Mouse (Mus musculus): ENCODE data around the gene Klri1.
"Not testable (repeated sequence)": the region's sequence is repeated elsewhere in the genome, so short reads cannot be mapped to it uniquely, and the experiment has no call there.

Gene Klri1

DNA sequence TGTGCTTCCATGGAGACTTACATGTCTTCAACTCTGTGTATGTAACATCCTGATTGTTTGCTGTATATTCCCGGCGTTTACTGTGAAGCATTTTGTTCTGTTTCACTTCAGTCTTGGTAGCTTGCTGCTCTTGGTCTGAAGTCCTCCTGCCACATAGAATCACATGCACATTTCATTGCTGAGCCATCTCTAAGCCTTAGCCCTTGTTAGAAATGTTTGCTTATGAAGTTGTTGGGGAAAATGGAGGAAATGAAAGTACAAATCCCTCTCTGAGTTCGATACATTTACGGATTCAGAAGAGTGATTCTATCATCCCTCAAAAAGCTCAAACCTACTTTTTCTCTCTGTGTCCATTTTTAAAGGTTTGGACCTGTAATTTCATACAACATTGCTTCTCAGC, at the start of gene Klri1:
Klri1 (minus strand) TSS at position 101 of the 400 bp plus-strand sequence.
- no peak for DNase-seq (ENCODE audit: low spot score)

DNA sequence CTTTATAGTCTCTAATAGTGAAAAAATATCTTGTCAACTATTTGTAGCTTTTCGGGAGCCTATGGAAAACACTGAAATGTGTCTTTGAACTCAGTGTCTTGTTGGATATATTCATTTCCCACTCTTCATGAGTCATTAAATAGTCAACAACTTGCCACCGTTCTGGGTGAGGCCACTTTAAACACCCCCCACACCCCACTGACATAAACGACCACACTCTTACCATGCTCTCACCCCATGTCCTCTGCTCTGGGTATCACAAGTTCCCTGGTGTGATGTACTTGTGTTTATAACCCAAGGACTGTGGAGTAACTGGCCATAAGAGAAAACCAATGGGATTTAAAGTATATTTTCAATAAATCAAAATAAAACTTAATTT, 30.7 kb upstream of the Klri1 start:
- no peak for DNase-seq (ENCODE audit: low spot score)

DNA sequence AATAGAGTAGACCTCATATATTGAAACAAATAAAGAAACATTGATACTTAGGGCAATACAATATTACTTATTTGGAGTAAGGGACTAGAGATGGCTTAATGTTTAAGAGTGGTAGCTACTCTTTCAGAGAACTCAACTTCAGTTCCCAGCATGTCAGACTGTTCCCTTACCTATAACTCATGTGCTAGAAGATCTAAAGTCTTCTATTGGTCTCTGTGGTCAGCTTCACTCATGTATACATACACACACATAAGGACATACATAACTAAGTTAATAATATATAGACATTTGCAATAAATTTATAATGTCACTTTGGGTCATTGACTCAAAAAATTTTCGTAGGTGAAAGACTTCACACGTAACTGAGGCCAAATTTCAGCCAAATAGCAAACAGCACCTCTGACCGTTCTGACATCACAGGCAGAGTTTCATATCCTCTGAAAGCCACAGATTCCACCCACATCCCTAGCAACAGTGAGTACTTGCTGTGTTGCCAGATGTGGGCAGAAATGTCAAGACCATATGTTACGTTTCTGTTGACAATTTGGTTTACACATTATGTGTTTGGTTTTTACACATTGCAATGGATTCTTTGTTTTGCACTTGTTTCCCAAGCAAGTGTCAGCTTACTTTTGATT, 30.2 kb upstream of the Klri1 start:
- no peak for DNase-seq (ENCODE audit: low spot score)

- DNase-seq (ENCODE audit: low spot score): no peak
Observed at GRCm38 (mm10) chr6:129746151-129746550, 29.2 kb upstream of the Klri1 start.

DNA sequence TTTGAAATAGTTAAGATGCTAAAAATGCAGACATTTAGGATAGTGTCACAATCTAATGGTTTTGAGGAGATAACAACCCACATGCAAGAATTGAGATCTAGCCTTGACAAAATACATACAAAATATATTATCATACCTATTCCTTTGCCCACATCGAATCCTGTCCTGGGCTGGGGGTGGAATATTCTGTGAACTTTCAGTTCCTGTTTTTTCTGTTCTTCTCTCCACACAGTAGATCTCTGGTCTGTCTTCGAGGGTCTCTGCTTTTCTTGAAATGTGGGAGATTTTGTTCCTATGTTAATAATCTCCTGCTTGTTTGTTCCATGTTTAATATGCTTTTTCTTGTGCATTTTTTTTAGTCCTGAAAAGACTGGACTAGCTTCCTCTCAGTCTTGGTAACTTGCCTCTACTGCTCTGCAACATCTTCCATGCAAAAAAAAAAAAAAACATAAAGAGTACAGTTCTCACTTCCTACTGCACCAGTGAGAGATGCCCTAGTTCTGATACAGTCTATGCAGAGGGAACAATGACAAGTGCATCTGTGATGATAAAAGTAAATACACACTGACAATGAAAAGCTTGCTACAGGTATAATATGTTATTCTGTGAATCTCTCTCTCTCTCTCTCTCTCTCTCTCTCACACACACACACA, 23.3 kb upstream of the Klri1 start, which contains the start of gene Klri2:
Klri2 (minus strand) TSS at position 416 of the 653 bp plus-strand sequence.
- no peak for DNase-seq (ENCODE audit: low spot score)

DNA sequence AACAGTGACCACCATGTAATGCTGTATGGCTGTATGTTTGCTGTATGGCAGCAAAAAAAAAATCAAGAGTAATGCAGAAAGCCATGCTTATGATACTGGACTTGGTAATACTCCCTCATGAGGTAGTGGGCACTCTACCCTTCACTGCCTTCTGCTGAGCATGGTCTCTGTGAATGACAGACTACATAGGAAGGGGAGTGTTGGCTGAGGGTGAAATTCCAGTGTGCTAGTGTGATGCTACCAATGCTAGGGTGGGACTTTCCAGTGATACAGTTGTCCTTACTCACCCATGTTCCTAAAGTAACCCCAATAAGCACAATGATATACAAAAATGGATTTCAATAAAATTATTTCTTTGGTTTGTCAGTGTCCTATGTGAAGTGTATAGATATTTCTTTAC, 19.5 kb upstream of the Klri1 start:
- no peak for DNase-seq (ENCODE audit: low spot score)

DNA sequence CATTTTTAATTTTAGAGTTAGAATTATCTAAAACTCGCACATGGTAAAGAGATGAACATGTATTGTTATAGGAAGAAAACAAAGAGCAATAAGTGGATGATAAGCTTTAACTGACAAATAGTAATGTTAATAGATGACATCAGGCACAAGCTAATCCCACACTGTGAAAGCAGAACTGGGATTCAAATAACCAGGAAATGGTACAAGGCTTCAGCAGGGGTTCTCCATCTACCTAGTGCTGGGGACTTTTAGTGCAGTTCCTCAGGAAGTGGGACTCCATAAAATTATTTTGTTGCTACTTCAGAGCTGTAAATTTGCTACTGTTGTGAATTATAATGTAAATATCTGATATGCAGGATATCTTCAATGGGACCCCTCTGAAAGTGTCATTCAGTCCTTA, 10.3 kb upstream of the Klri1 start:
- no peak for DNase-seq (ENCODE audit: low spot score)

- DNase-seq (ENCODE audit: low spot score): no peak
Observed at GRCm38 (mm10) chr6:129721390-129721789, 4.5 kb upstream of the Klri1 start.

- DNase-seq (ENCODE audit: low spot score): no peak
Observed at GRCm38 (mm10) chr6:129720487-129720886, 3.6 kb upstream of the Klri1 start.

- no peak for DNase-seq (ENCODE audit: low spot score)
Observed at GRCm38 (mm10) chr6:129713566-129713965, 3.4 kb downstream of the Klri1 start.

DNA sequence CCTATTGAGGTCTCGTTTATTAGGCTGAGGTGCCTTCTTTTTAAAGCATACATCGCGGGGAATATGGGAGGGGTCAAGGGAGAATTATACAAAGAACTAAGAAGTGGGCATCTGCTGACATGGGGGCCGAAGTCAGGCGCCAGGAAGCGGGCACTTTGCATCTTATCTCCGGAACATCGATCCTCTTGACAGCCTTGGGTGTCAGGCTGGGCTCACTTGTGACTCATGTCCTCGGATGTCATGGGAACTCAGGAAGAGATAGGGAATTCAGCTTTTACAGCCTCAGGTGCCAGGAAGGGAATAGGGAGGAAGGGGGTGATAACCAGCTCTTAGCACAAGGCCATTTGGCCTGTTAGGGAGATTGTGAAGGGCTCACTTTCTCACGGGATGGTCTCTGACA, 25.5 kb downstream of the Klri1 start:
- DNase-seq (ENCODE audit: low spot score): not testable (repeated sequence)

DNA sequence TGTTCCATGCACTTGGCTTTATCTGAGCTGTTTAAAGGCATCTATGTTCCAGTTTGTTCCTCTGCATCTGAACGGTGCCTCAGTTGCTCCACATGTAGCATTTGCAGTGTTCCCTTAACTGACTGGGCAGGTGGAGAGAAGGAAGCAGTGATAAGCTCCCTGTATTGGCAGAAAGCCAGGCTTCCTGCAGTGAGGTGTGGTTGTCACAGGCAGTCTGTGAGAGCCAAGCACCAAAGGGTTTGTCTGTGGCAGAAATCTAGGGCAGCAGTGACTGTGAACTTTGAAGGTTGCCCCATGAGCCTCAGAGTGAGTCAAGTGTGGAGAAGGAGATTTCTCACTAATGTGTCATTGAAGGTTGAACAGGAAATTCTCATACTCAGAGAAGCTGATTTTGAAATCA, 36.6 kb downstream of the Klri1 start:
- no peak for DNase-seq (ENCODE audit: low spot score)

DNA sequence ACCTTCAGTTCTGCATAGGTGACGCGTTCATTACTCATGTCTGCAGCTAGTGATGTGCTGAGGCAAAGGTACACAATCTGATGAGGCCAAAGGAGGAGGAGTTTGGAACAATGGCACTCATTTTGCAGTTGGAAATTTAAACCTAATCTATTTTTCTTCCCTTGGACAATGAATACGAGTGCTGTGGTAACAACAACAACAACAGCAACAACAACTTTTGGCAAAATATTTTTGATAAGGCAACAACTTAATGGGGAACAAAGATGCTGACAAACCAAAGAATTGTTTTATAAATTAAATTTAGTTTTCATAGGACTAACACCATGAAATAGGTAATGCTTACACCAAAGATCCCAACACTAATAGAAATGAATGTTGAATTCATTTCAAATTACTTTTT, 38.1 kb downstream of the Klri1 start, which contains the start of gene Klrc1:
Klrc1 (minus strand) TSS at position 101 of the 400 bp plus-strand sequence.
- no peak for DNase-seq (ENCODE audit: low spot score)

DNA sequence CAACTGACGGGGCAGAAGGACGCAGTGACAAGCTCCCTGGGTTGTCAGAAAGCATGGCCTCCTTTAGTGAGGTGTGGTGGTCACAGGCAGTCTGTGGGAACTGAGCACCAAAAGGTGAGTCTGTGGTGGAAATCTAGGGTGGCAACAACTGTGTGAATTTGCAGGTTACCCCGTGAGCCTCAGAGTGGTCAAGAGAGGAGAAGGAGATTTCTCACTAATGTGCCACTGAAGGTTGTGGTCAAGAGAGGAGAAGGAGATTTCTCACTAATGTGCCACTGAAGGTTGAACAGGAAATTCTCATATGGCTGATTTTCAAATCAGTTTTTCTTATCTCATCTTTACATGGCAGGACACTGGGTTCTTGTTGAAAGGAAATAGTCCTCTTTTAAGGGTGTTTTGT, 55.6 kb downstream of the Klri1 start:
- not testable (repeated sequence) for DNase-seq (ENCODE audit: low spot score)

DNA sequence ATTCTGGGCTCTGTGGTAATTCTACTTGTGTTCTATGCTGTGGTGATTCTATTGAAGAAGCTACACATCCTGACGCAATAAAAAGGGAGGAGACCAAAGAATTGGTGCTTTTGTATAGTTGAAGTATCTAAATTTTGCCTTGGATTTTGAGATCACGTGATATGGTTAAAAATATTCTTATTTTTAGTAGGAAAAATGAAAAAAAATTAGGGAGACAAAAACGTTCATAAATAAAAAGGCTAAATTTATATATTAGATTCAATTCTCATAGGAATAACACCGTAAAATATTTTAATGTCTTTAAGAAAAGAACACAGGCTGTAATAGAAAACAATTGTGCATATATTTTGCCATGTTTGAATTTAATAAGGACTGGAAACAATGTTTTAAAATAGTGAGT, 56.3 kb downstream of the Klri1 start, which contains the start of gene Klrc2:
Klrc2 (minus strand) TSS at position 101 of the 400 bp plus-strand sequence.
- not testable (repeated sequence) for DNase-seq (ENCODE audit: low spot score)
